Mouse (Mus musculus): ENCODE results near the gene Smurf1.

GRCm38 (mm10) chr5:144836100-144836499 is 129.5 kb downstream of the Smurf1 start:
- TF ChIP-seq CTCF (IDR thresholded peaks at IDR 0.05; ENCODE audit: low read depth), result peak; percentile 64
- no peak for TF ChIP-seq EP300 (optimal IDR thresholded peaks at IDR 0.05)
